Mouse (Mus musculus) ZHBTc4 (cell line): ENCODE results near the gene Tspan1.
A peak's percentile ranks its signal among the peaks of the same experiment; 100 is the strongest.

Source experiments
- DNase-seq: peaks from one replicate; pipeline ENCODE4 v3.0.0-alpha.2; 2011; ENCODE audit warnings: low read depth, low spot score

Gene Tspan1

GRCm38 (mm10) chr4:116167404-116167803 lies at the start of gene Tspan1:
Gene Tspan1, minus strand, starts transcription at chr4:116167601.
- DNase-seq, result peak; percentile 46

GRCm38 (mm10) chr4:116217046-116217445 lies 49.6 kb upstream of the Tspan1 start:
- DNase-seq, result no peak

- DNase-seq, result peak; percentile 9
Measured at GRCm38 (mm10) chr4:116215895-116216605, 48.6 kb upstream of the Tspan1 start.

GRCm38 (mm10) chr4:116208891-116209290 lies 41.5 kb upstream of the Tspan1 start:
- DNase-seq, result peak; percentile 76

- peak; percentile 50 for DNase-seq
Measured at GRCm38 (mm10) chr4:116206531-116206930, 39.1 kb upstream of the Tspan1 start.

- no peak for DNase-seq
Measured at GRCm38 (mm10) chr4:116204422-116204821, 37.0 kb upstream of the Tspan1 start.

GRCm38 (mm10) chr4:116198422-116198821 lies 31.0 kb upstream of the Tspan1 start:
- peak; percentile 49 for DNase-seq

GRCm38 (mm10) chr4:116193583-116194383 lies 26.4 kb upstream of the Tspan1 start:
- no peak for DNase-seq

- DNase-seq, result no peak
Measured at GRCm38 (mm10) chr4:116192286-116192835, 25.0 kb upstream of the Tspan1 start.

GRCm38 (mm10) chr4:116185083-116185482 lies 17.7 kb upstream of the Tspan1 start:
- no peak for DNase-seq

- peak; percentile 84 for DNase-seq
Measured at GRCm38 (mm10) chr4:116182745-116183144, 15.3 kb upstream of the Tspan1 start.

GRCm38 (mm10) chr4:116182079-116182478 lies 14.7 kb upstream of the Tspan1 start:
- peak; percentile 62 for DNase-seq

- peak; percentile 45 for DNase-seq
Measured at GRCm38 (mm10) chr4:116177140-116177539, 9.7 kb upstream of the Tspan1 start.

- DNase-seq, result no peak
Measured at GRCm38 (mm10) chr4:116176543-116176988, 9.2 kb upstream of the Tspan1 start.

- no peak for DNase-seq
Measured at GRCm38 (mm10) chr4:116175711-116176542, 8.5 kb upstream of the Tspan1 start.

- no peak for DNase-seq
Measured at GRCm38 (mm10) chr4:116175136-116175535, 7.7 kb upstream of the Tspan1 start.

GRCm38 (mm10) chr4:116174466-116175116 lies 7.2 kb upstream of the Tspan1 start:
- no peak for DNase-seq

- DNase-seq, result no peak
Measured at GRCm38 (mm10) chr4:116173752-116174151, 6.4 kb upstream of the Tspan1 start.

GRCm38 (mm10) chr4:116173072-116173471 lies 5.7 kb upstream of the Tspan1 start, which contains the start of the genes 1700042G07Rik and Gm49337:
Gene 1700042G07Rik, plus strand, starts transcription at chr4:116173372.
Gene Gm49337, plus strand, starts transcription at chr4:116173384.
- DNase-seq, result peak; percentile 46

GRCm38 (mm10) chr4:116169353-116169672 lies 1.9 kb upstream of the Tspan1 start:
- DNase-seq, result no peak
